Mouse (Mus musculus): Measurements from ENCODE around the gene Rin1. TPM values are rescaled to one million over a fixed set of nuclear protein-coding genes. Genes with fewer than 3 reads are reported as not detected.
"Not testable (repeated sequence)": the region's sequence is repeated elsewhere in the genome, so short reads cannot be mapped to it uniquely, and the experiment has no call there.

Gene Rin1
- 39.4 TPM for polyA plus RNA-seq (2021)

DNA sequence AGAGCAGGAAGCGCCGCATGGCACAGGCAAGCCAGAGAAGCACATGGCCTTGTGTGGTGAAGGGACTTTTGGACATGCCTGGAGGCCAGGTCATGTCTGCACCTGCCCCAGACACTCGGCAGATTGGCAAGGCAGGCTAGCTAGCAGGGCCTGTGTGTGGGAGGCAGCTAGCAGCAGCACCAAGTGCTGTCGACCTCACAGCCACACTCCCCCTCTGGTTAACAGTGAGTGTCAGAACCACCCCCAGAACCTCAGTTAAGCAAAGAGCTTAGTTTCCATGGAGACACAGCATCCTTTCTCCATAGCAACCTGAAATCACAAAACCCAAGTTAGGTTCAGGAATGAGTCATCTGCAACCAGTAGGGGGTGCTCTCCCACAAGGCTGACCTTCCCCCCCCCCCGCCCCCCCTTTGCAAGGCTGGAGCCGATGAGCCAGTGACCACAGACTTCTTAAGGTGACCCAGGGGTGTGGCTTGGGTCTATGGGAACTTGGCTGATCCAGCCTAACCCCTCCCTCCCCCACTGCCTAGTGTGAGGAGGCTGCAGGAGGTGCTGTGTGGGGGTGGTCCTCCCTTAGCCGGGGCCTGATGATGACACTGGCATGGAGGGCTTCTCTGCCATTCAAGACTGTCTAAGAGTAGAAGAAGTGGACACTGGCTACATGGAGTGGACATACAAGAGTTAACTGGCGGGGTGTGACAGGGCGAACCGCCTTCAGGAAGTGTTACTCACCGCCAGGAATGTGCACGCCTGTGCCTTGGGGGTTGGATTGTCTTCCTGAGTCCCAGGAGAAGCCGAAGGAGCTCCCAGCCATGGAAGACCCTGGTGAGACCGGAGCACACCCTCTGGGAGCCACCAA is at the start of gene Rin1:
TSS of gene Rin1 (plus strand) at position 435 of the 859 bp plus-strand sequence.
- in situ Hi-C loops (cut with MboI; ENCODE audit: low pct_unique_long_range_greater_than_20kb) = no loop called here
- DNase-seq (ENCODE audit: low read depth, low spot score) (peak; percentile 88), ATAC-seq (peak; percentile 58)
- ChIA-PET CTCF (interaction anchor here (0.6 to 5.0 kb wide), 13 partner anchors 10 to 204 kb away, joined by 3 to 32 read pairs (median 5); partner anchors contain the start of genes AC124502.3, B4gat1, Brms1 and Slc29a2), POLR2A (interaction anchor here (0.6 to 2.3 kb wide), 7 partner anchors 9 to 512 kb away, joined by 3 to 14 read pairs (median 4); partner anchors contain the start of genes AC124502.3, B4gat1 and Brms1)
- TF ChIP-seq CTCF (IDR thresholded peaks at IDR 0.05) = no peak
- H3K27me3 ChIP-seq = no peaks in the 10 kb centered on the region

DNA sequence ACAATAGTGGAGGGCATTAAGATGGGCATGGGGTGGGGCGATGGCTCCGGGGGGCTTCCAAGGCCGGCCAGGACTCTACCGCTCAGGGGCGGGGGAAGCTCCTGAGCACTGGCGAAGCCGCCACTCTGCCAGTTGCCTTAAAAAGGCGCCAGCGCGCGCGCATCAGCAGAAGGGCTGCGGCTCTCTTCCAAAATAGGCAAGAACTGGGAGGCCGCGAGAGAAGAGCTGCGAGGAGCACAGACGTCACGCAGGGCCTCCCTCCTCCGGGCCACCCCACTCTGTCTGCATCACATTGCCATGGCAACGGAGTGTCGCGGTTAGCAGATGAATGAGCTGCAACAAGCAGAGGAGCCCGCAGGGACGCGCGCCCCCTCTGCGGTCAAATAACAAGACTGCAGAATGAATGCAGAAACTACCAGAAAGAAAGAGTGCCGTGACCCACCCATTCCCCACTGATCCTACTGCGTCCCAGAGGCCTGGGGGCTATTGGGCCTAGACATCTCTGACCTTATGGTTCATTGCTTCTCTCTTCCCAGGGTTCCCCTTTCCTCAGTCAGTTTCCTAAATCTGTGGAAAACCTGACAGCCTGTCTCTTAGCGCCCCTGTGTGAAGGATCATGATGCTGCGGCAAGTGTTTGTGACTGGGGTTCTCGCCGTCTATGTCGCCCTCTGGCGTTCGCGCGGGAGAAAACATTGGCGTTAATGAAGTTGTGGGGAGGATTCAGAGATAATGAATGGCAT is 48.4 kb upstream of the Rin1 start:
- no peaks in the 10 kb centered on the region for H3K27me3 ChIP-seq
- in situ Hi-C loops (cut with MboI; ENCODE audit: low pct_unique_long_range_greater_than_20kb) = no loop called here
- peak; percentile 99 for TF ChIP-seq CTCF (IDR thresholded peaks at IDR 0.05)
- DNase-seq (ENCODE audit: low read depth, low spot score) (no peak), ATAC-seq (peak; percentile 52)
- CTCF ChIA-PET = interaction anchor here (0.7 to 2.3 kb wide), 5 partner anchors 10 to 27 kb away, joined by 3 to 16 read pairs (median 8); partner anchors contain the start of gene Npas4
- POLR2A ChIA-PET = interaction anchor here (0.6 kb wide), 1 partner anchor 136 kb away, joined by 7 read pairs; no protein-coding TSS in a partner anchor

GRCm38 (mm10) chr19:5003644-5004043 is 46.6 kb upstream of the Rin1 start:
- peak; percentile 53 for TF ChIP-seq CTCF (IDR thresholded peaks at IDR 0.05)
- H3K27me3 ChIP-seq; POLR2A ChIA-PET; in situ Hi-C loops (cut with MboI; ENCODE audit: low pct_unique_long_range_greater_than_20kb); DNase-seq (ENCODE audit: low read depth, low spot score); ATAC-seq: not testable (repeated sequence)
- CTCF ChIA-PET = interaction anchor here (0.7 to 2.4 kb wide), 4 partner anchors 9 to 34 kb away, joined by 3 to 10 read pairs (median 6); no protein-coding TSS in a partner anchor

- CTCF ChIA-PET = interaction anchor here (1.2 to 2.7 kb wide), 4 partner anchors 8 to 46 kb away, joined by 3 to 14 read pairs (median 9); no protein-coding TSS in a partner anchor
- DNase-seq (ENCODE audit: low read depth, low spot score) (no peak), ATAC-seq (no peak)
- peaks cover 3% of the 10 kb centered on the region for H3K27me3 ChIP-seq
- POLR2A ChIA-PET = interaction anchor here (0.6 kb wide), 1 partner anchor 11 kb away, joined by 3 read pairs; no protein-coding TSS in a partner anchor
- TF ChIP-seq CTCF (IDR thresholded peaks at IDR 0.05) = no peak
- in situ Hi-C loops (cut with MboI; ENCODE audit: low pct_unique_long_range_greater_than_20kb) = no loop called here
These were observed 45.4 kb upstream of the Rin1 start for GRCm38 (mm10) chr19:5004925-5005324.

GRCm38 (mm10) chr19:5013138-5013537 is 37.1 kb upstream of the Rin1 start:
- ChIA-PET CTCF (interaction anchor here (0.8 to 2.5 kb wide), 6 partner anchors 9 to 61 kb away, joined by 4 to 8 read pairs (median 5); partner anchors contain the start of genes Npas4 and Rin1), POLR2A (interaction anchor here (1.3 to 1.4 kb wide), 2 partner anchors 11 to 27 kb away, joined by 3 to 4 read pairs; partner anchors contain the start of gene Slc29a2)
- no peak for TF ChIP-seq CTCF (IDR thresholded peaks at IDR 0.05)
- peaks cover 3% of the 10 kb centered on the region for H3K27me3 ChIP-seq
- ATAC-seq (no peak), DNase-seq (ENCODE audit: low read depth, low spot score) (no peak)
- in situ Hi-C loops (cut with MboI; ENCODE audit: low pct_unique_long_range_greater_than_20kb) = no loop called here

DNA sequence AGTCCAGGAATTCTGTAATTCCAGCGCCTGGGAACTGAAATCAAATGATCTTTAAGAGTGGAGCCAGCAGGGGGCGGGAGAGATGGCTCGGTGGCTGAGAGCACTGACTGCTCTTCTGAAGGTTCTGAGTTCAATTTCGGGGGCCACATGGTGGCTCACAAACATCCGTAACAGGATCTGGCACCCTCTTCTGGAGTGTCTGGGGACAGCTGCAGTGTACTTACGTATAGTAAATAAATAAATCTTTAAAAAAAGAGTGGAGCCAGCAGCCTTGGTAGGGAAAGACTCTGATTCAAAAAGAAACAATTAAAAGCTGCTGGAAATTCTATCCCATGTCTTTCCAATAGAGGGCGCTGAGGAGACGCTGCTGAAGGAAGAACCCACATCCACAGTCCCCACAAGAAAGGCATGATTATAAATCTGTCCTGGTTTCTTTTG is 35.3 kb upstream of the Rin1 start:
- DNase-seq (ENCODE audit: low read depth, low spot score) (no peak), ATAC-seq (no peak)
- in situ Hi-C loops (cut with MboI; ENCODE audit: low pct_unique_long_range_greater_than_20kb) = loop anchor here (5.0 kb wide), 1 partner anchor 57 kb away; no protein-coding TSS in a partner anchor
- ChIA-PET CTCF (interaction anchor here (0.9 to 2.7 kb wide), 5 partner anchors 9 to 56 kb away, joined by 3 to 10 read pairs (median 4); no protein-coding TSS in a partner anchor), POLR2A (interaction anchor here (1.0 kb wide), 1 partner anchor 37 kb away, joined by 7 read pairs; no protein-coding TSS in a partner anchor)
- H3K27me3 ChIP-seq = no peaks in the 10 kb centered on the region
- TF ChIP-seq CTCF (IDR thresholded peaks at IDR 0.05) = peak; percentile 83

- DNase-seq (ENCODE audit: low read depth, low spot score) (no peak), ATAC-seq (peak; percentile 53)
- POLR2A ChIA-PET = no interaction called here
- no peaks in the 10 kb centered on the region for H3K27me3 ChIP-seq
- CTCF ChIA-PET = interaction anchor here (0.8 to 4.3 kb wide), 12 partner anchors 9 to 56 kb away, joined by 3 to 32 read pairs (median 4); partner anchors contain the start of genes AC124502.3, B4gat1 and Rin1
- TF ChIP-seq CTCF (IDR thresholded peaks at IDR 0.05) = no peak
- in situ Hi-C loops (cut with MboI; ENCODE audit: low pct_unique_long_range_greater_than_20kb) = loop anchor here (5.0 kb wide), 1 partner anchor 56 kb away; no protein-coding TSS in a partner anchor
These were observed 34.0 kb upstream of the Rin1 start for GRCm38 (mm10) chr19:5016221-5016742.

- ChIA-PET POLR2A (no interaction called here), CTCF (interaction anchor here (0.8 to 4.3 kb wide), 11 partner anchors 9 to 55 kb away, joined by 3 to 32 read pairs (median 4); partner anchors contain the start of genes AC124502.3, B4gat1 and Rin1)
- TF ChIP-seq CTCF (IDR thresholded peaks at IDR 0.05) = peak; percentile 97
- H3K27me3 ChIP-seq = no peaks in the 10 kb centered on the region
- DNase-seq (ENCODE audit: low read depth, low spot score) (no peak), ATAC-seq (no peak)
- in situ Hi-C loops (cut with MboI; ENCODE audit: low pct_unique_long_range_greater_than_20kb) = loop anchor here (5.0 kb wide), 1 partner anchor 56 kb away; no protein-coding TSS in a partner anchor
These were observed 33.5 kb upstream of the Rin1 start for GRCm38 (mm10) chr19:5016782-5017181.

GRCm38 (mm10) chr19:5017611-5018010 is 32.7 kb upstream of the Rin1 start:
- POLR2A ChIA-PET = interaction anchor here (1.3 kb wide), 1 partner anchor 16 kb away, joined by 4 read pairs; no protein-coding TSS in a partner anchor
- H3K27me3 ChIP-seq = no peaks in the 10 kb centered on the region
- DNase-seq (ENCODE audit: low read depth, low spot score) (peak; percentile 91), ATAC-seq (peak; percentile 49)
- in situ Hi-C loops (cut with MboI; ENCODE audit: low pct_unique_long_range_greater_than_20kb) = loop anchor here (5.0 kb wide), 1 partner anchor 55 kb away; no protein-coding TSS in a partner anchor
- CTCF ChIA-PET = interaction anchor here (0.9 to 4.3 kb wide), 3 partner anchors 11 to 35 kb away, joined by 3 to 32 read pairs (median 3); partner anchors contain the start of genes AC124502.3, B4gat1 and Rin1
- TF ChIP-seq CTCF (IDR thresholded peaks at IDR 0.05) = no peak
